Mouse (Mus musculus): ENCODE results near the gene Catip. TPM values are rescaled to one million over a fixed set of nuclear protein-coding genes. Genes with fewer than 3 reads are reported as not detected.
"Not testable (repeated sequence)": the region's sequence is repeated elsewhere in the genome, so short reads cannot be mapped to it uniquely, and the experiment has no call there.

The Catip gene
- polyA plus RNA-seq, 1 experiment from 2014 or later: 0.33 TPM

GRCm38 (mm10) chr1:74392446-74392994 lies 30.6 kb downstream of the Catip start:
- Histone ChIP-seq H3K36me3 (ENCODE audit: control insufficient read depth, insufficient read depth) (peaks cover 23% of the 10 kb centered on the region), H3K4me2 (replicated peaks; ENCODE audit: low read depth) (peak overlapping the region; percentile 96), H3K27me3 (replicated peaks; ENCODE audit: control insufficient read depth, insufficient read depth, low read length) (no peaks in the 10 kb centered on the region), H3K4me3 (ENCODE audit: low read depth, low read length) (peak overlapping the region; percentile 70), H3K4me1 (replicated peaks; ENCODE audit: control insufficient read depth, insufficient read depth, low read length) (peaks cover 5% of the 10 kb centered on the region), H3K9me3 (ENCODE audit: control insufficient read depth) (no peaks in the 10 kb centered on the region), H3K27ac (ENCODE audit: low read depth, low read length) (peak overlapping the region; percentile 99), H3K9ac (ENCODE audit: low read depth, low read length) (peak overlapping the region; percentile 96)
- ATAC-seq: 0 out of 2 replicates have a peak, but pooled peaks have one; percentile 6
- 2% methylated on average over 16 of the region's 16 CpGs for WGBS
- TF ChIP-seq CTCF (IDR thresholded peaks at IDR 0.05; ENCODE audit: low read depth): no peak

GRCm38 (mm10) chr1:74393010-74393409 lies 31.1 kb downstream of the Catip start:
- TF ChIP-seq CTCF (IDR thresholded peaks at IDR 0.05; ENCODE audit: low read depth): peak; percentile 32; the same call in 1 of the 2 replicates
- no peaks in the 10 kb centered on the region for H3K9me3 ChIP-seq (ENCODE audit: control insufficient read depth)
- 30% methylated on average over 7 of the region's 7 CpGs for WGBS
- peaks cover 5% of the 10 kb centered on the region for H3K4me1 ChIP-seq (replicated peaks; ENCODE audit: control insufficient read depth, insufficient read depth, low read length)
- H3K4me3 ChIP-seq (ENCODE audit: low read depth, low read length): peak overlapping the region; percentile 70
- peak overlapping the region; percentile 96 for H3K4me2 ChIP-seq (replicated peaks; ENCODE audit: low read depth)
- no peak for ATAC-seq
- H3K27me3 ChIP-seq (replicated peaks; ENCODE audit: control insufficient read depth, insufficient read depth, low read length): no peaks in the 10 kb centered on the region
- peak overlapping the region; percentile 96 for H3K9ac ChIP-seq (ENCODE audit: low read depth, low read length)
- peak overlapping the region; percentile 99 for H3K27ac ChIP-seq (ENCODE audit: low read depth, low read length)
- peaks cover 23% of the 10 kb centered on the region for H3K36me3 ChIP-seq (ENCODE audit: control insufficient read depth, insufficient read depth)

GRCm38 (mm10) chr1:74393697-74394096 lies 31.8 kb downstream of the Catip start:
- H3K9ac ChIP-seq (ENCODE audit: low read depth, low read length): no peak overlapping the region
- WGBS: 81% methylated on average over 9 of the region's 9 CpGs

GRCm38 (mm10) chr1:74394311-74394710 lies 32.4 kb downstream of the Catip start:
- peak overlapping the region; percentile 7; the same call in 1 of the 2 replicates for H3K27ac ChIP-seq (ENCODE audit: low read depth, low read length)
- TF ChIP-seq CTCF (IDR thresholded peaks at IDR 0.05; ENCODE audit: low read depth): no peak
- WGBS: 88% methylated on average over 9 of the region's 9 CpGs

More at GRCm38 (mm10) chr1:74393697-74394096, 31.8 kb downstream of the Catip start:
- no peak for TF ChIP-seq CTCF (IDR thresholded peaks at IDR 0.05; ENCODE audit: low read depth)
- H3K4me1 ChIP-seq (replicated peaks; ENCODE audit: control insufficient read depth, insufficient read depth, low read length): peaks cover 5% of the 10 kb centered on the region
- peaks cover 23% of the 10 kb centered on the region for H3K36me3 ChIP-seq (ENCODE audit: control insufficient read depth, insufficient read depth)
- ATAC-seq: no peak
- no peaks in the 10 kb centered on the region for H3K9me3 ChIP-seq (ENCODE audit: control insufficient read depth)
- H3K27ac ChIP-seq (ENCODE audit: low read depth, low read length): peak overlapping the region; percentile 7; the same call in 1 of the 2 replicates
- H3K4me3 ChIP-seq (ENCODE audit: low read depth, low read length): no peak overlapping the region
- H3K4me2 ChIP-seq (replicated peaks; ENCODE audit: low read depth): peak overlapping the region; percentile 96
- no peaks in the 10 kb centered on the region for H3K27me3 ChIP-seq (replicated peaks; ENCODE audit: control insufficient read depth, insufficient read depth, low read length)

GRCm38 (mm10) chr1:74394858-74395257 lies 33.0 kb downstream of the Catip start:
- 90% methylated on average over 15 of the region's 15 CpGs for WGBS
- no peak for ATAC-seq
- no peaks in the 10 kb centered on the region for H3K27me3 ChIP-seq (replicated peaks; ENCODE audit: control insufficient read depth, insufficient read depth, low read length)
- no peak overlapping the region for H3K27ac ChIP-seq (ENCODE audit: low read depth, low read length)
- no peak for TF ChIP-seq CTCF (IDR thresholded peaks at IDR 0.05; ENCODE audit: low read depth)
- no peak overlapping the region for H3K4me2 ChIP-seq (replicated peaks; ENCODE audit: low read depth)
- no peak overlapping the region for H3K4me3 ChIP-seq (ENCODE audit: low read depth, low read length)
- H3K4me1 ChIP-seq (replicated peaks; ENCODE audit: control insufficient read depth, insufficient read depth, low read length): peaks cover under 1% of the 10 kb centered on the region
- no peak overlapping the region for H3K9ac ChIP-seq (ENCODE audit: low read depth, low read length)
- peaks cover 23% of the 10 kb centered on the region for H3K36me3 ChIP-seq (ENCODE audit: control insufficient read depth, insufficient read depth)
- no peaks in the 10 kb centered on the region for H3K9me3 ChIP-seq (ENCODE audit: control insufficient read depth)

More at GRCm38 (mm10) chr1:74394311-74394710, 32.4 kb downstream of the Catip start:
- Histone ChIP-seq H3K4me1 (replicated peaks; ENCODE audit: control insufficient read depth, insufficient read depth, low read length) (peaks cover 5% of the 10 kb centered on the region), H3K27me3 (replicated peaks; ENCODE audit: control insufficient read depth, insufficient read depth, low read length) (no peaks in the 10 kb centered on the region), H3K4me3 (ENCODE audit: low read depth, low read length) (no peak overlapping the region), H3K36me3 (ENCODE audit: control insufficient read depth, insufficient read depth) (peaks cover 23% of the 10 kb centered on the region), H3K4me2 (replicated peaks; ENCODE audit: low read depth) (no peak overlapping the region), H3K9ac (ENCODE audit: low read depth, low read length) (no peak overlapping the region), H3K9me3 (ENCODE audit: control insufficient read depth) (no peaks in the 10 kb centered on the region)
- no peak for ATAC-seq

GRCm38 (mm10) chr1:74395290-74395689 lies 33.4 kb downstream of the Catip start:
- no peak overlapping the region for H3K4me3 ChIP-seq (ENCODE audit: low read depth, low read length)
- WGBS: 81% methylated on average over 13 of the region's 13 CpGs
- peaks cover 23% of the 10 kb centered on the region for H3K36me3 ChIP-seq (ENCODE audit: control insufficient read depth, insufficient read depth)
- ATAC-seq: no peak
- no peaks in the 10 kb centered on the region for H3K27me3 ChIP-seq (replicated peaks; ENCODE audit: control insufficient read depth, insufficient read depth, low read length)
- H3K27ac ChIP-seq (ENCODE audit: low read depth, low read length): no peak overlapping the region
- H3K9me3 ChIP-seq (ENCODE audit: control insufficient read depth): no peaks in the 10 kb centered on the region
- no peaks in the 10 kb centered on the region; the same call in 1 of the 2 replicates for H3K4me1 ChIP-seq (replicated peaks; ENCODE audit: control insufficient read depth, insufficient read depth, low read length)
- no peak overlapping the region for H3K4me2 ChIP-seq (replicated peaks; ENCODE audit: low read depth)
- H3K9ac ChIP-seq (ENCODE audit: low read depth, low read length): no peak overlapping the region
- no peak for TF ChIP-seq CTCF (IDR thresholded peaks at IDR 0.05; ENCODE audit: low read depth)

- Histone ChIP-seq H3K36me3 (ENCODE audit: control insufficient read depth, insufficient read depth) (peaks cover 23% of the 10 kb centered on the region), H3K27ac (ENCODE audit: low read depth, low read length) (peak overlapping the region; percentile 73), H3K4me2 (replicated peaks; ENCODE audit: low read depth) (peak overlapping the region; percentile 80)
- H3K9ac ChIP-seq (ENCODE audit: low read depth, low read length); H3K4me1 ChIP-seq (replicated peaks; ENCODE audit: control insufficient read depth, insufficient read depth, low read length); H3K27me3 ChIP-seq (replicated peaks; ENCODE audit: control insufficient read depth, insufficient read depth, low read length); H3K4me3 ChIP-seq (ENCODE audit: low read depth, low read length); H3K9me3 ChIP-seq (ENCODE audit: control insufficient read depth); ATAC-seq: not testable (repeated sequence)
- WGBS: 7% methylated on average over 11 of the region's 12 CpGs
These were observed 34.7 kb downstream of the Catip start for GRCm38 (mm10) chr1:74396456-74397222.

Measured in intestine, postnatal 0 days (tissue).